Mouse (Mus musculus) CH12F3 (cell line): ENCODE data around the gene Rgs6.

Experiments used
- in situ Hi-C: fragments of 300-500 bp; cut with MboI; formaldehyde crosslinking; loops from 2 replicates; pipeline ENCODE4 v1.14.3; 2020; ENCODE audit warnings: low sequenced_read_pairs

The Rgs6 gene

DNA sequence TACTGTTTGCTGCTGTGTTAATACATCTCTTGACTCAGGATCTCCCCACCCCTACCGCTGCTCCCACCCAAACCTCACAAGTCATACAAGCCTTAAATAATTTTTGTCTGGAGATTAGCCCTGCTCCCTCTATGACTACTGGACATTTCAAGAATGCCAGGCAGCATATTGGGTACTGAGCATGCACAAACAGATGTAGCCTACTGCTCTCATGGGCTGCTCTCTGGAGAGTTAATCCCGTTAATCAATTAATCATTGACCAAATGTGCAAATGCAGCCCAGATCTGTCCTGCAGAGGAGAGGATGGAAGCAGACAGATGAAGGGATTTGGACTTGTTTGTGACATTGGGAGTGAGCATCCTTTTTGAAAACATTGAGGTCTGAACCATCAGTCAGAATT, at the start of gene Rgs6:
Rgs6 (plus strand) TSS at position 276 of the 400 bp plus-strand sequence.
- in situ Hi-C loops: no loop called here

- in situ Hi-C loops: no loop called here
These were observed 41.0 kb upstream of the Rgs6 start for GRCm38 (mm10) chr12:82547127-82547526.

DNA sequence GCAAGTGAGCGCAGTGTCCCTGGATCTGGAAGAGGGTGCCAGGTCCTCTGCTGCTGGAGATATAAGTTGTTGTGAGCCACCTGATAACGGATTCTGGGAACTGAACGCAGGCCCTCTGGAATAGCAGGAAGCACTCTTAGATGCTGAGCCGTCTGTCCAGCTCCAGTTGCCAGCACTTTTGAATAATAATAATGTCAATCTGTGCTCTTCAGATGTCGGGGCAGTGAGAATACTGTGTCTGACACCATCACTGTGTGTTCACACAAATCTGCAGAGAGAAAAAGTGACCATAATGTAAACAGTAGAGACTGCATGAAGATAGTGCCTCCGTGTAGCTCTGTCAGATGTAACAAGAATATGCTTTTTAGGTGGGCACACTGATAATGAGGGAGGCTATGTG, 38.9 kb upstream of the Rgs6 start:
- in situ Hi-C loops: no loop called here

- in situ Hi-C loops: no loop called here
These were observed 38.0 kb upstream of the Rgs6 start for GRCm38 (mm10) chr12:82550076-82550475.

- in situ Hi-C loops: no loop called here
These were observed 35.7 kb upstream of the Rgs6 start for GRCm38 (mm10) chr12:82552376-82552775.

DNA sequence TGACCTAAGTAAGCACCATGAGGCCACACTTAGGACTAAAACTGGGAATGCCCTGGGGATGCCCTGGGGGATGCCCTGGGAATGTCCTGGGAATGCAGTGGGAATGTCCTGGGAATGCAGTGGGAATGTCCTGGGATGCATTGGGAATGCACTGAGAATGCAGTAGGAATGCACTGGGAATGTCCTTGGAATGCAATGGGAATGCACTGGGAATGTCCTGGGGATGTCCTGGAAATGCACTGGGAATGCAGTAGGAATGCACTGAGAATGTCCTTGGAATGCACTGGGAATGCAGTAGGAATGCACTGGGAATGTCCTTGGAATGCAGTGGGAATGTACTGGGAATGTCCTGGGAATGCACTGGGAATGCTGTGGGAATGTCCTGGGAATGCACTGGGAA, 25.2 kb upstream of the Rgs6 start:
- in situ Hi-C loops: no loop called here

- in situ Hi-C loops: no loop called here
These were observed 19.7 kb upstream of the Rgs6 start for GRCm38 (mm10) chr12:82568370-82568769.

GRCm38 (mm10) chr12:82572706-82573105, 15.4 kb upstream of the Rgs6 start:
- in situ Hi-C loops: no loop called here

- in situ Hi-C loops: no loop called here
These were observed 1.5 kb upstream of the Rgs6 start for GRCm38 (mm10) chr12:82586592-82586991.

DNA sequence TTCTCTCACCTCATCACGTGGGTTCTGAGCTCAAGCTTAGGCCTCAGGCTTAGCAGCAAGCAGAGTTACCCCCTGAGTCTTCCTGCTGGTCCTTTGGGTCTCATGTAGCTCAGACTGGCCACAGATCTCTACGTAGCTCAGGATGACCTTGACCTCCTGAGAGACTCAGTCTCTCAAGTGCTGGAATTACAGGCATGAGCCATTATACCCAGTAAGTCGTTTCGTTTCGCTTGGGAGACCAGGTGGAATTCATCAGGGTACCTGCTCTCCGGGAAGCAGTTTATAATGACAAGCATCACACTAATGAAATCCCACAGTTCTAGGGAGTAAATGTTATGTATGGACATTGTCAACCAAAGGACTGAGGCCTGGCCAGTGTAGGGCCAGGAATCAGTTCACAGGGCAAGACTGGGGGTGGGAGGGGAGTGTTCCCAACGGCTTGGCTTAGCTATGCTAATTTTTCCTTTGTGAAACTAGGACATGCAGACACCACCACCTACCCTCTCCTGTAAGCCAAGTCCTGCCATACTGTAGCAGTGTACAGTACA, 670 bp upstream of the Rgs6 start:
- in situ Hi-C loops: no loop called here

DNA sequence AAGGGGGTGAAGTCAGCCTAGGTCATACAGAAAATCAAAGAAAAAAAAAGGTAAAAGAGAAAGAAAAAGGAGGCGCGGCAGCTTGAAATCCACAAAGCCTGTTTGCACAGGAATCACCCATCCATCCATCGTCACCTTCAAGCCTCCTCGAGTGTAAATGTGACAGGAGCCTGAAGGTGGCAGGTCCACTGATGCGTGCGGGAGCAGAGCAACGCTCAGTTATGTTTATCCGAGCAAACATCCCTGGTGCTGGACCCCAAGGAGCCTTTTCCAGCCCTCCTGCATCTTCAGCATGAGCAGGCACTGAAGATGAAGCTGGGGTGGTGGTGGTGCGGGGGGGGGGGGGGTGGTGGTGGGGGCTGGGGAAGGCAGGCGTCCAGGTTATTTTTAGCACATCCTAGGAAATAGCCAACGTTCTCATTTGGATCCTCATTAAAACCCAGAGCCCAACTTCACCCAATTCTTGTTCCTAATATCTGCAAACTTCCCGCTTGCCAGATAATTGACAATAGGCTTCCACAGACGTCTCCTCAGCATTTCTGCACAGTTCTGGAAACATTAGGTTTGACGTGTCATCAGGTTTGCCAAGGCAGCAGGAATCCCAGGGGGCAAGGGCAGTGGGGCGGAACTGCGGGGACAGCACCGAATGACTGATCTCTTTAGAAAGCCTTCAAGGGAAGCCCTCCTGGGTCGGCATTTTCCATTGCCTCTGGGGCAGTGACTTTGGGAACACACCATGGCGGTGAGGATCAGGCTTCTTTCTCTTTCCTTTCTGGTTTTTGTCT, 946 bp downstream of the Rgs6 start:
- in situ Hi-C loops: no loop called here

DNA sequence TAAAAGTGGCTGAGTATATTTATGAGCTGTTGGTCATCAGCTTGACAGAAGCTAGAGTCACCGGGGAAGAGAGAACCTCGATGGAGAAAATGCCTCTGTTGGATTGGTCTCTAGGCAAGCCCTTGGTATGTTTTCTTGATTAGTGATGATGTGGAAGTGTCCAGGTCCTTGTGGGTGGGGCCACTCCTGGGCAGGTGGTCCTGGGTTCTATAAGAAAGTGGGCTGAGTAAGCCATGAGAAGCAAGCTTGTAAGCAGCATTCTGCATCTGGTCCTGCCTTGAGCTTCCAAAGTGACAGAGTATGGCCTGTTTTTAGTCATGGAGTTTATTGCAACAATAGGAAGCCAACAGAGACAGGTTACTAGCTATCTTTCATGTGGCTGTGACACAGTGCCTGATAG, 10.9 kb downstream of the Rgs6 start:
- in situ Hi-C loops: no loop called here

GRCm38 (mm10) chr12:82600406-82600805, 12.3 kb downstream of the Rgs6 start:
- in situ Hi-C loops: no loop called here

- in situ Hi-C loops: no loop called here
These were observed 14.7 kb downstream of the Rgs6 start for GRCm38 (mm10) chr12:82602823-82603222.

DNA sequence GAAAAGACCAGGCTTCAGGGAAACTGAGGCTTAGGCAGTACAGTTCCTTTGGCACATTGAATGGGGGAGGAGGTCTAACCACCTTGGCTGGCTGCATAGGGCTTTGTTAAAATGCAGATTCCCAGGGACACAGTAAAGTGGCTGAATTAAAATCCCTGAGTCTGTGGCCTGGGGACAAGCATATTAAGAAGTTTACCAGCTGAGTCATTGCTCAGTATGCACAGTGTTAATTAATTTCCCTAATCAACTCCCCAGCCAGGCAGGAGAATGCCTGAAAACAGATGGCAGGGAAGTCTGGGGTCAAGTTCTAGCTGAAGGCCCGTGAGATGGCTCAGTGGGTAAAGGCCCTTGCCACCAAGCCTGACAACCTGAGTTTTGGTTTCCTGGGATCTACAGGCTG, 15.2 kb downstream of the Rgs6 start:
- in situ Hi-C loops: no loop called here

DNA sequence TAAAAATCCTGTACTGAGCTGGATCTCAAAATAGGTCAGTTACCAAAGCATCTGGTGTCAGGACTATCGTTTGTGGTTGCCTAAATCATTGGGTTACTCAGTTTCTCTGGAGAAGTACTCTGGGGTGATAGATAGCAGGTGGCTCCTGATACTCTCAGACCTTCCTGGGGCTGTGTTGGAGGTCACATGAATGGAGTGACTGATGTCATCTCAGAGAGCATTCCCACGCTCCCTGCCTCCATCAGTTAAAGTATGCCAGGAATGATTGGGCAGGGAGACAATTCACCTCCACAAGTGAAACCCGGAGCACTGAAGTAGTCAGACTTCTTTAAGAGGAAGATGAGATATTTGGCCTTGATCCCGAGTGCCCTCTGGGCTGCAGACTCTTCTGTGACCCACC, 15.9 kb downstream of the Rgs6 start:
- in situ Hi-C loops: no loop called here

GRCm38 (mm10) chr12:82612769-82613660, 24.9 kb downstream of the Rgs6 start:
- in situ Hi-C loops: no loop called here

- in situ Hi-C loops: no loop called here
These were observed 28.4 kb downstream of the Rgs6 start for GRCm38 (mm10) chr12:82616486-82616812.

- in situ Hi-C loops: no loop called here
These were observed 29.0 kb downstream of the Rgs6 start for GRCm38 (mm10) chr12:82616813-82617681.

- in situ Hi-C loops: no loop called here
These were observed 29.7 kb downstream of the Rgs6 start for GRCm38 (mm10) chr12:82617682-82618370.
